Mouse (Mus musculus): ENCODE data around the gene Tedc2. TPM values are rescaled to one million over a fixed set of nuclear protein-coding genes. Genes with fewer than 3 reads are reported as not detected.

The Tedc2 gene
- polyA plus RNA-seq, 1 experiment, result 7.5 TPM

- WGBS, result 96% methylated on average over 7 of the region's 7 CpGs
- no peak for DNase-seq (ENCODE audit: low read depth in 1 of 2, low spot score in 2 of 2)
- H3K36me3 ChIP-seq (ENCODE audit: control insufficient read depth, insufficient read depth, low read length), result peaks cover 9% of the 10 kb centered on the region; the same call in 1 of the 2 replicates
- no peak overlapping the region for H3K4me3 ChIP-seq (ENCODE audit: extremely low read depth, insufficient read depth, insufficient read length)
- no peaks in the 10 kb centered on the region for H3K27me3 ChIP-seq (ENCODE audit: control insufficient read depth, insufficient read depth, low read length)
- TF ChIP-seq POLR2A (IDR thresholded peaks at IDR 0.05; ENCODE audit: low read depth, low read length) (no peak), CTCF (IDR thresholded peaks at IDR 0.05; ENCODE audit: extremely low read depth, insufficient read depth, insufficient read length, insufficient replicate concordance) (no peak)
- no peaks in the 10 kb centered on the region for H3K4me1 ChIP-seq (ENCODE audit: control insufficient read depth, insufficient read depth, insufficient read length)
- no peak overlapping the region for H3K27ac ChIP-seq (ENCODE audit: insufficient read depth, low read length)
Measured at GRCm38 (mm10) chr17:24236921-24237320, 16.3 kb upstream of the Tedc2 start.

DNA sequence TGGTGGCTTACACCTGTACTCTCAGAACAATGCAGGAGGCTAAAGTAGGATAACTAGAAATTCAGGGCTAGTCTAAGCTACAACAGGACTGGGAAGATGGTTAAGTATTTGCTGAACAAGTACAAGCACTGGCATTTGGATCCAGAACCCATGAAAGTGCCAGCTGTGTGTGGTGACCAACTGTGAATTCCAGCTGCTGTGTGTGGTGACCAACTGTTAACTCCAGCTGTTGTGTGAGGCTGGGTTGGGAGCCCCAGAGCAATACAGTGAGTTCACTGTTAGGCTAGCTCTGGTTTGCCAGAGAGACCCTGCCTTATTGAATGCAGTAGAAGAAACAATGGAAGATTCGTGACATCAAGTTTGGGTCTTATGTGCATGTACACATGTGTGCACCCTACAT lies 15.8 kb upstream of the Tedc2 start:
- no peak for DNase-seq (ENCODE audit: low read depth in 1 of 2, low spot score in 2 of 2)
- Histone ChIP-seq H3K4me1 (ENCODE audit: control insufficient read depth, insufficient read depth, insufficient read length) (no peaks in the 10 kb centered on the region), H3K4me3 (ENCODE audit: extremely low read depth, insufficient read depth, insufficient read length) (no peak overlapping the region), H3K27me3 (ENCODE audit: control insufficient read depth, insufficient read depth, low read length) (no peaks in the 10 kb centered on the region), H3K27ac (ENCODE audit: insufficient read depth, low read length) (no peak overlapping the region), H3K36me3 (ENCODE audit: control insufficient read depth, insufficient read depth, low read length) (peaks cover 9% of the 10 kb centered on the region; the same call in 1 of the 2 replicates)
- TF ChIP-seq CTCF (IDR thresholded peaks at IDR 0.05; ENCODE audit: extremely low read depth, insufficient read depth, insufficient read length, insufficient replicate concordance) (no peak), POLR2A (IDR thresholded peaks at IDR 0.05; ENCODE audit: low read depth, low read length) (no peak)
- 100% methylated on average over 1 of the region's 1 CpGs for WGBS

DNA sequence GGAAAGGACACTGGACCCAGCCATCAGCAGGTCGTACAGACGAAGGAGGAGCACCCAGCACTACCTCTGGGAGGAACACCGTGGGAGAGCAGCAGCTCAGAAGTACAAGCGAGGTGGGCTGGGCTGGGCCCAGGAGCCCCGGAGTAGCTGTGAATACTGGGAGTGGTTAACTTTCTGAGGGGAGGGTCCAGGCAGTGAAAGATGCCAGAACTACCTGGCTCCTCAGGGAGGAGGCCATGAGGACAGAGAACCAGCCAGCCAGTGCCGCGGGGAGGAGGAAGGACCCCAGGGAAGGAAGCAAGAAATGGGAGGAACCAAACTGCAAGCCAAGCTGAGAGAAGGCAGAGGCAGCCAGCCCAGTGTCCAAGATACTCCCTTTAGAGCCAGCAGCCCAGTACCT lies 7.3 kb upstream of the Tedc2 start:
- Histone ChIP-seq H3K27me3 (ENCODE audit: control insufficient read depth, insufficient read depth, low read length) (no peaks in the 10 kb centered on the region), H3K4me3 (ENCODE audit: extremely low read depth, insufficient read depth, insufficient read length) (no peak overlapping the region), H3K36me3 (ENCODE audit: control insufficient read depth, insufficient read depth, low read length) (peaks cover 5% of the 10 kb centered on the region), H3K27ac (ENCODE audit: insufficient read depth, low read length) (no peak overlapping the region), H3K4me1 (ENCODE audit: control insufficient read depth, insufficient read depth, insufficient read length) (no peaks in the 10 kb centered on the region)
- DNase-seq (ENCODE audit: low read depth in 1 of 2, low spot score in 2 of 2), result no peak
- 96% methylated on average over 7 of the region's 7 CpGs for WGBS
- TF ChIP-seq POLR2A (IDR thresholded peaks at IDR 0.05; ENCODE audit: low read depth, low read length), result no peak

GRCm38 (mm10) chr17:24226721-24227120 lies 6.1 kb upstream of the Tedc2 start:
- Histone ChIP-seq H3K27me3 (ENCODE audit: control insufficient read depth, insufficient read depth, low read length) (no peaks in the 10 kb centered on the region), H3K4me3 (ENCODE audit: extremely low read depth, insufficient read depth, insufficient read length) (no peak overlapping the region), H3K4me1 (ENCODE audit: control insufficient read depth, insufficient read depth, insufficient read length) (no peaks in the 10 kb centered on the region), H3K36me3 (ENCODE audit: control insufficient read depth, insufficient read depth, low read length) (peaks cover 5% of the 10 kb centered on the region), H3K27ac (ENCODE audit: insufficient read depth, low read length) (no peak overlapping the region)
- no peak for TF ChIP-seq CTCF (IDR thresholded peaks at IDR 0.05; ENCODE audit: extremely low read depth, insufficient read depth, insufficient read length, insufficient replicate concordance)
- no peak for TF ChIP-seq POLR2A (IDR thresholded peaks at IDR 0.05; ENCODE audit: low read depth, low read length)
- DNase-seq (ENCODE audit: low read depth in 1 of 2, low spot score in 2 of 2), result no peak
- 95% methylated on average over 8 of the region's 8 CpGs for WGBS

DNA sequence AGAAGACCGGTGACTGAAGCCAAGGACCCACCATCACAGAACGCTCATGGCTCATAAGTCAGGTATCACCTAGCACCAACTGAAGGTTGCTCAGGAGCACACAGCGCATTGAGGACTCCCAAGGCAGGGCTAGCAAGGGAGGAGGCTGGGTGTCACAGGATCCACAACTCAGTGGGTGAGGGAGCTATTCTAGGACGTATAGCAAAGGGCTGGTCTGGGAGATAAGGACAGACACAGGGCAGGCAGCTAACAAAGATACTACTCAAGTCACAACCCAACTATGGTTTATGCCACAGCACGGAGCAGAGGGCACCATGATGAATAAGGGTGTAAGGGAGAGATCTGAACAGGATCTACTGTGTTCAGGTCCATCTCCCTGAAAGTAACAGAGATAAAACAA lies 5.2 kb upstream of the Tedc2 start:
- Histone ChIP-seq H3K4me1 (ENCODE audit: control insufficient read depth, insufficient read depth, insufficient read length) (no peaks in the 10 kb centered on the region), H3K27ac (ENCODE audit: insufficient read depth, low read length) (no peak overlapping the region), H3K4me3 (ENCODE audit: extremely low read depth, insufficient read depth, insufficient read length) (no peak overlapping the region), H3K36me3 (ENCODE audit: control insufficient read depth, insufficient read depth, low read length) (peaks cover 5% of the 10 kb centered on the region), H3K27me3 (ENCODE audit: control insufficient read depth, insufficient read depth, low read length) (no peaks in the 10 kb centered on the region)
- DNase-seq (ENCODE audit: low read depth in 1 of 2, low spot score in 2 of 2), result no peak
- TF ChIP-seq POLR2A (IDR thresholded peaks at IDR 0.05; ENCODE audit: low read depth, low read length), result no peak
- TF ChIP-seq CTCF (IDR thresholded peaks at IDR 0.05; ENCODE audit: extremely low read depth, insufficient read depth, insufficient read length, insufficient replicate concordance), result no peak
- 88% methylated on average over 5 of the region's 5 CpGs for WGBS

- no peak for DNase-seq (ENCODE audit: low read depth in 1 of 2, low spot score in 2 of 2)
- H3K36me3 ChIP-seq (ENCODE audit: control insufficient read depth, insufficient read depth, low read length), result peaks cover 5% of the 10 kb centered on the region
- no peaks in the 10 kb centered on the region for H3K27me3 ChIP-seq (ENCODE audit: control insufficient read depth, insufficient read depth, low read length)
- 93% methylated on average over 10 of the region's 10 CpGs for WGBS
- no peak overlapping the region for H3K27ac ChIP-seq (ENCODE audit: insufficient read depth, low read length)
- H3K4me1 ChIP-seq (ENCODE audit: control insufficient read depth, insufficient read depth, insufficient read length), result 0 out of 2 replicates have a peak, but pooled peaks cover 3% of the 10 kb centered on the region
- TF ChIP-seq POLR2A (IDR thresholded peaks at IDR 0.05; ENCODE audit: low read depth, low read length), result no peak
- no peak for TF ChIP-seq CTCF (IDR thresholded peaks at IDR 0.05; ENCODE audit: extremely low read depth, insufficient read depth, insufficient read length, insufficient replicate concordance)
- no peak overlapping the region for H3K4me3 ChIP-seq (ENCODE audit: extremely low read depth, insufficient read depth, insufficient read length)
Measured at GRCm38 (mm10) chr17:24224741-24225140, 4.1 kb upstream of the Tedc2 start.

DNA sequence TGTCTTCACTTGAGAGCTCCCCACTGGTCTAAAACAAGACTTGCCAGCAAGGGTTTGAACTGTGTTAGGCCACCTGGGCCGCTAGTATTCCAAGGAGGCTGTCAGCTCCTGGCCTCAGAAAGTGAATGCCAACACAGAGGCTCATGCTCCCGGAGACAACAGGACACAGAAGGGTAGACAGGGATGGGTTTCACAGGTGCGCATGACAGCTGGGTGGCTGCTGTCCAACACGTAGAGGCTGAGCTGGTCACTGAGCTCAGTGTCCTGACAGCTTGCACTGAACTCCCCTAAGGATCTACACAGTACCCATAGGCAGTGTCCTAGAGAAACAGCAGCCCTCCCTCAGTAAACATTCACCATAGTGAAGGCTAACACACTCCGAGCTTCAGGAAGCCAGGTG lies 2.9 kb upstream of the Tedc2 start:
- WGBS, result 97% methylated on average over 5 of the region's 5 CpGs
- Histone ChIP-seq H3K27me3 (ENCODE audit: control insufficient read depth, insufficient read depth, low read length) (no peaks in the 10 kb centered on the region), H3K4me3 (ENCODE audit: extremely low read depth, insufficient read depth, insufficient read length) (no peak overlapping the region), H3K36me3 (ENCODE audit: control insufficient read depth, insufficient read depth, low read length) (peaks cover 5% of the 10 kb centered on the region), H3K4me1 (ENCODE audit: control insufficient read depth, insufficient read depth, insufficient read length) (0 out of 2 replicates have a peak, but pooled peaks cover 3% of the 10 kb centered on the region), H3K27ac (ENCODE audit: insufficient read depth, low read length) (no peak overlapping the region)
- TF ChIP-seq POLR2A (IDR thresholded peaks at IDR 0.05; ENCODE audit: low read depth, low read length) (no peak), CTCF (IDR thresholded peaks at IDR 0.05; ENCODE audit: extremely low read depth, insufficient read depth, insufficient read length, insufficient replicate concordance) (no peak)
- DNase-seq (ENCODE audit: low read depth in 1 of 2, low spot score in 2 of 2), result no peak
